ENCODE assay signal across 8 mouse cellular contexts in genomic region chr6:5802124-5802839, GRCm38 (mm10).
DNase-seq lines count a peak whose midpoint lies in the region; ATAC-seq and TF ChIP-seq lines count a peak whose summit lies in the region.

No protein-coding gene starts in this region.

- peak; percentile 67 for TF ChIP-seq CTCF in lung, embryonic 14.5 days (IDR thresholded peaks at IDR 0.05; ENCODE audit: low read depth)
- peak; percentile 79 for TF ChIP-seq CTCF in stomach, postnatal 0 days (IDR thresholded peaks at IDR 0.05; ENCODE audit: low read depth)

- H3K4me2 ChIP-seq in neural tube, embryonic 11.5 days (ENCODE audit: low read depth), result no peak overlapping the region
- H3K4me2 ChIP-seq in forebrain, embryonic 16.5 days (ENCODE audit: low read length), result no peak overlapping the region
- no peak overlapping the region for H3K4me2 ChIP-seq in lung, embryonic 14.5 days
- no peak overlapping the region for H3K4me2 ChIP-seq in stomach, postnatal 0 days (replicated peaks; ENCODE audit: low read depth)

- H3K4me3 ChIP-seq in neural tube, embryonic 11.5 days (ENCODE audit: low read depth, low read length), result no peak overlapping the region
- H3K4me3 ChIP-seq in forebrain, embryonic 16.5 days (replicated peaks; ENCODE audit: low read length), result no peak overlapping the region
- H3K4me3 ChIP-seq in lung, embryonic 14.5 days (ENCODE audit: low read depth, low read length), result no peak overlapping the region
- no peak overlapping the region for H3K4me3 ChIP-seq in stomach, postnatal 0 days (ENCODE audit: low read depth, low read length)

- H3K27me3 ChIP-seq in neural tube, embryonic 11.5 days (ENCODE audit: control insufficient read depth, insufficient read depth, low read length), result no peaks in the 10 kb centered on the region
- no peaks in the 10 kb centered on the region for H3K27me3 ChIP-seq in forebrain, embryonic 16.5 days (replicated peaks; ENCODE audit: control insufficient read depth, insufficient read depth, low read length)
- peaks cover 3% of the 10 kb centered on the region; the same call in 1 of the 2 replicates for H3K27me3 ChIP-seq in lung, embryonic 14.5 days (ENCODE audit: insufficient read depth, low read length)
- H3K27me3 ChIP-seq in stomach, postnatal 0 days (ENCODE audit: control insufficient read depth, insufficient read depth, low read length), result no peaks in the 10 kb centered on the region

- no peak overlapping the region for H3K27ac ChIP-seq in neural tube, embryonic 11.5 days (ENCODE audit: low read depth, low read length)
- no peak overlapping the region for H3K27ac ChIP-seq in forebrain, embryonic 16.5 days (ENCODE audit: low read length)
- no peak overlapping the region for H3K27ac ChIP-seq in lung, embryonic 14.5 days (ENCODE audit: low read depth)
- H3K27ac ChIP-seq in stomach, postnatal 0 days (replicated peaks), result no peak overlapping the region

- H3K4me1 ChIP-seq in neural tube, embryonic 11.5 days (ENCODE audit: control insufficient read depth, insufficient read depth, low read length), result no peaks in the 10 kb centered on the region
- H3K4me1 ChIP-seq in forebrain, embryonic 16.5 days (replicated peaks; ENCODE audit: control insufficient read depth, insufficient read depth, low read length), result peaks cover 2% of the 10 kb centered on the region; the same call in 1 of the 2 replicates
- 0 out of 2 replicates have a peak, but pooled peaks cover 6% of the 10 kb centered on the region for H3K4me1 ChIP-seq in lung, embryonic 14.5 days (ENCODE audit: insufficient read depth)
- no peaks in the 10 kb centered on the region for H3K4me1 ChIP-seq in stomach, postnatal 0 days (replicated peaks; ENCODE audit: control insufficient read depth, insufficient read depth)

- H3K36me3 ChIP-seq in neural tube, embryonic 11.5 days (ENCODE audit: control insufficient read depth, insufficient read depth, low read length), result no peaks in the 10 kb centered on the region
- no peaks in the 10 kb centered on the region for H3K36me3 ChIP-seq in forebrain, embryonic 16.5 days (ENCODE audit: control insufficient read depth, insufficient read depth)
- H3K36me3 ChIP-seq in lung, embryonic 14.5 days (ENCODE audit: insufficient read depth), result no peaks in the 10 kb centered on the region
- H3K36me3 ChIP-seq in stomach, postnatal 0 days (ENCODE audit: control insufficient read depth, insufficient read depth, low read length), result no peaks in the 10 kb centered on the region

- no peak overlapping the region for H3K9ac ChIP-seq in neural tube, embryonic 11.5 days (ENCODE audit: low read length)
- H3K9ac ChIP-seq in forebrain, embryonic 16.5 days (replicated peaks; ENCODE audit: low read depth, low read length), result no peak overlapping the region
- no peak overlapping the region for H3K9ac ChIP-seq in lung, embryonic 14.5 days
- H3K9ac ChIP-seq in stomach, postnatal 0 days (ENCODE audit: low read length), result no peak overlapping the region

- TF ChIP-seq EP300 in stomach, postnatal 0 days (optimal IDR thresholded peaks at IDR 0.05), result no peak

- ATAC-seq in neural tube, embryonic 11.5 days (ENCODE audit: insufficient read depth, low FRiP score, low TSS enrichment), result peak; percentile 71
- ATAC-seq in forebrain, embryonic 16.5 days, result peak; percentile 88
- ATAC-seq in lung, embryonic 14.5 days (ENCODE audit: insufficient read depth), result peak; percentile 57; the same call in 1 of the 2 replicates
- ATAC-seq in stomach, postnatal 0 days (ENCODE audit: low FRiP score, low TSS enrichment), result peak; percentile 59; the same call in 1 of the 2 replicates

- H3K9me3 ChIP-seq in neural tube, embryonic 11.5 days (ENCODE audit: control insufficient read depth, low read length), result no peaks in the 10 kb centered on the region
- no peaks in the 10 kb centered on the region for H3K9me3 ChIP-seq in forebrain, embryonic 16.5 days (ENCODE audit: control insufficient read depth, low read length)
- H3K9me3 ChIP-seq in lung, embryonic 14.5 days (ENCODE audit: low read depth, low read length), result no peaks in the 10 kb centered on the region
- no peaks in the 10 kb centered on the region for H3K9me3 ChIP-seq in stomach, postnatal 0 days (ENCODE audit: control insufficient read depth, low read length)

- WGBS in neural tube, embryonic 11.5 days, result 49% methylated on average over 6 of the region's 6 CpGs
- 50% methylated on average over 6 of the region's 6 CpGs for WGBS in forebrain, embryonic 16.5 days
- 29% methylated on average over 6 of the region's 6 CpGs for WGBS in lung, embryonic 14.5 days
- 36% methylated on average over 6 of the region's 6 CpGs for WGBS in stomach, postnatal 0 days

- DNase-seq in cerebellum, adult 18-20 months, result peak; percentile 17 to 21
- no peak for DNase-seq in cerebellum, postnatal 4 days (ENCODE audit: low spot score in 2 of 2)
- peak; percentile 21 for DNase-seq in neural tube, embryonic 11.5 days (ENCODE audit: low spot score)
- DNase-seq in neural tube, embryonic 10.5 days (ENCODE audit: extremely low spot score, low spot score), result no peak
- DNase-seq in lung, embryonic 14.5 days, result peak; percentile 93
- DNase-seq in stomach, postnatal 0 days (ENCODE audit: low spot score), result no peak
- no peak for DNase-seq in adrenal gland, postnatal 4 days (ENCODE audit: low spot score in 2 of 2)

Comparison
In these comparisons a context has a peak if more than half of its experiments do, and no peak if none do; other contexts are left out.
1. DNase-seq: peak in cerebellum, adult 18-20 months (2 of 2), neural tube, embryonic 11.5 days (single experiment) and lung, embryonic 14.5 days (single experiment); none in cerebellum, postnatal 4 days (0 of 2), neural tube, embryonic 10.5 days (single experiment), stomach, postnatal 0 days (single experiment) and adrenal gland, postnatal 4 days (0 of 2).
2. Peak in every context shown above with its lines, with median percentiles within 50 percentile points of each other: ATAC-seq.